Mouse (Mus musculus): Measurements from ENCODE around the gene Hfm1.

- TF ChIP-seq CTCF (IDR thresholded peaks at IDR 0.05; ENCODE audit: borderline replicate concordance, extremely low read depth, insufficient read depth, insufficient read length), result no peak
- TF ChIP-seq POLR2A (IDR thresholded peaks at IDR 0.05; ENCODE audit: borderline replicate concordance, extremely low read depth, insufficient read depth, insufficient read length, poor library complexity, severe bottlenecking), result no peak
These were observed 94.7 kb downstream of the Hfm1 start for GRCm38 (mm10) chr5:106831401-106831800.

All from brain, embryonic 14.5 days (tissue).